Mouse (Mus musculus): ENCODE data around the gene Zfand2a. TPM values are rescaled to one million over a fixed set of nuclear protein-coding genes. Genes with fewer than 3 reads are reported as not detected.

Gene Zfand2a
- polyA plus RNA-seq, 1 experiment = 22.6 TPM

- no peaks in the 10 kb centered on the region for H3K36me3 ChIP-seq (ENCODE audit: control insufficient read depth, insufficient read depth, low read length)
- 67% methylated on average over 12 of the region's 12 CpGs for WGBS
These were observed 41.9 kb downstream of the Zfand2a start for GRCm38 (mm10) chr5:139442428-139442827.

GRCm38 (mm10) chr5:139441726-139442018 is 42.7 kb downstream of the Zfand2a start:
- Histone ChIP-seq H3K27me3 (ENCODE audit: control insufficient read depth, insufficient read depth, low read length) (no peaks in the 10 kb centered on the region), H3K4me1 (ENCODE audit: control insufficient read depth, insufficient read depth, insufficient read length, low read length) (no peaks in the 10 kb centered on the region), H3K4me3 (ENCODE audit: low read depth, low read length) (no peak overlapping the region), H3K27ac (ENCODE audit: insufficient read depth, low read depth, low read length) (no peak overlapping the region), H3K36me3 (ENCODE audit: control insufficient read depth, insufficient read depth, low read length) (no peaks in the 10 kb centered on the region)
- WGBS = 85% methylated on average over 2 of the region's 2 CpGs
- no peak for TF ChIP-seq POLR2A (IDR thresholded peaks at IDR 0.05; ENCODE audit: low read depth, low read length)
- no peak for TF ChIP-seq CTCF (IDR thresholded peaks at IDR 0.05; ENCODE audit: extremely low read depth, insufficient read length, insufficient replicate concordance, low read depth, low read length)

More at GRCm38 (mm10) chr5:139442428-139442827, 41.9 kb downstream of the Zfand2a start:
- no peak overlapping the region for H3K4me3 ChIP-seq (ENCODE audit: low read depth, low read length)
- H3K4me1 ChIP-seq (ENCODE audit: control insufficient read depth, insufficient read depth, insufficient read length, low read length) = no peaks in the 10 kb centered on the region
- H3K27me3 ChIP-seq (ENCODE audit: control insufficient read depth, insufficient read depth, low read length) = no peaks in the 10 kb centered on the region
- no peak overlapping the region for H3K27ac ChIP-seq (ENCODE audit: insufficient read depth, low read depth, low read length)
- TF ChIP-seq CTCF (IDR thresholded peaks at IDR 0.05; ENCODE audit: extremely low read depth, insufficient read length, insufficient replicate concordance, low read depth, low read length) (no peak), POLR2A (IDR thresholded peaks at IDR 0.05; ENCODE audit: low read depth, low read length) (no peak)

DNA sequence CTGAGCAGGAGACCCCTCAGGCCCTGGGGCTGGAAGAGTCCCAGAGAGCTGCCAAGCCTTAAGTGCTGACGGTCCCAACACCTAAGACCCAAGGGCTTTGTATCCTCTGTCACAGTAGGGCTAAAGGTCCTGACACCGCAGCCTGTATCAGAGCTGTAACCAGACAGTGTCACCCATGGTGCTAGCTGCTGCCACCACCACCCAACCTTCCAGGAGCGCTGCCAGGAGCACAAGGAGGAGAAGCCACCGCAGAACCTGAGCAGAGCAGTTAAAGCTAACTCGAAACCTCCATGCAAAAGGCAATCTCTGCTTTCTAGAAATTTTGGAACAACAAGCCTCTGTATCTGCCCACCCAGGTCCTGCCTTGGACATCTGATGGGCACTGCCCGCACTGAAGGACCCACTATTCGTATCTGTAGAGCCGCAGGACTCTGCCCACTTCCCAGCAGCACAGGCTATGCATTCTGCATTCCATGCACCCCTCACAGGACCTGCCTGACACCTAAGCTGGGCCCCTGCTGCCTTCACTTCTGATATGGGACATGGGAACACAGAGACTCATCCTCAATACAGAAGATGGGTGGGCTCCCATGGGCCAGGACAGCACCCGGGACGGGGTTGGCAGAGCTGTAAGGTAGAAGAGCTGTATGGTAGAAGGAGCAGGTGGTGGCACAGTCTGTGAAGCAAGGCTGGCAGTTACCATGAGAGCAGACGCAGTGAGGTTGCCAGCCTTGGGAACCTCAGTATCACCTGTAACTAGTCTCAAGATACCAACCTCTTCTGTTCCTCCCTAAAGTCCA is 43.2 kb downstream of the Zfand2a start:
- WGBS = 92% methylated on average over 11 of the region's 11 CpGs
- Histone ChIP-seq H3K4me1 (ENCODE audit: control insufficient read depth, insufficient read depth, insufficient read length, low read length) (no peaks in the 10 kb centered on the region), H3K27me3 (ENCODE audit: control insufficient read depth, insufficient read depth, low read length) (no peaks in the 10 kb centered on the region), H3K27ac (ENCODE audit: insufficient read depth, low read depth, low read length) (no peak overlapping the region), H3K36me3 (ENCODE audit: control insufficient read depth, insufficient read depth, low read length) (no peaks in the 10 kb centered on the region), H3K4me3 (ENCODE audit: low read depth, low read length) (no peak overlapping the region)
- TF ChIP-seq POLR2A (IDR thresholded peaks at IDR 0.05; ENCODE audit: low read depth, low read length) = no peak
- no peak for TF ChIP-seq CTCF (IDR thresholded peaks at IDR 0.05; ENCODE audit: extremely low read depth, insufficient read length, insufficient replicate concordance, low read depth, low read length)

DNA sequence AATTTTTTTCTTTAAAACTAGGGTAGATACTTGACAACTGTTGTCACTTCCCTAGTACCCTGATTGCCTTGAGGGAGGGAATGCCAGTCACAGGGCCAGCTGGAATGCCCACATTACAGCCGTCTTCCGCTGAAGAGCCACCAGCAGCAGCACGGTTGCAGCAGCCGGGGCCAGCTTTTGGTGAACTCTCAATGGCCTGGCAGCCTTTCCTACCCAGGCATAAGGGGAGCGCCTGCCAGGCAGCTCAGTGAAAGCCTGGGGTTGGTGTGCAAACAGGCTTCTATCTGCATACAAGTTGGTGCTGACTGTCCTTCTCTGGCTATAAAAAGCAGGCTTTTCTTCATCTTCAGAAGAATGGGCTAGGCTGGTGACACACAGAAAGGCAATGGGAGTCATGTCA is 43.9 kb downstream of the Zfand2a start:
- 79% methylated on average over 5 of the region's 5 CpGs for WGBS

DNA sequence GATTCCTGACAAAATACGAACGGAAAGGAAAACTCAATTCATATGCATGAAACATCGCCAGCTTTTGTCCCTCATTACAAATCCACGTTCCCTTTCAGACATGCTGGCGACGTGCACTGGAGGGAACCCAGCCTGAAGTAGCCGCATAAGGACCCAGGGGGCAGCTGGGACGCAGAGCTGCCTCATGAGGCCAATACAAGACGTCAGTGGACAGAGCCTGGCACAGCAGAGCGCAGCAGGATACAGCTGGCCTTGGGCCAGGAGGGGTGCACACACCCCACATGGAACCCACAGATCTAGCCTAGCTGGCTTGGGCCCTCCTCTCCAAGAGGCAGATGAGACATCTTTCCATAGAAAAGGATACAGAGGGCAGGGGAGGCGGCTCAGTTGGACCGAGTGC is 45.9 kb downstream of the Zfand2a start:
- WGBS = 85% methylated on average over 12 of the region's 12 CpGs
- H3K27ac ChIP-seq (ENCODE audit: insufficient read depth, low read depth, low read length) = no peak overlapping the region
- no peaks in the 10 kb centered on the region for H3K4me1 ChIP-seq (ENCODE audit: control insufficient read depth, insufficient read depth, insufficient read length, low read length)
- H3K4me3 ChIP-seq (ENCODE audit: low read depth, low read length) = no peak overlapping the region
- no peaks in the 10 kb centered on the region for H3K36me3 ChIP-seq (ENCODE audit: control insufficient read depth, insufficient read depth, low read length)
- TF ChIP-seq CTCF (IDR thresholded peaks at IDR 0.05; ENCODE audit: extremely low read depth, insufficient read length, insufficient replicate concordance, low read depth, low read length) (no peak), POLR2A (IDR thresholded peaks at IDR 0.05; ENCODE audit: low read depth, low read length) (no peak)
- H3K27me3 ChIP-seq (ENCODE audit: control insufficient read depth, insufficient read depth, low read length) = no peaks in the 10 kb centered on the region

More for the DNA sequence above, 43.9 kb downstream of the Zfand2a start:
- Histone ChIP-seq H3K4me3 (ENCODE audit: low read depth, low read length) (no peak overlapping the region), H3K27me3 (ENCODE audit: control insufficient read depth, insufficient read depth, low read length) (no peaks in the 10 kb centered on the region), H3K4me1 (ENCODE audit: control insufficient read depth, insufficient read depth, insufficient read length, low read length) (no peaks in the 10 kb centered on the region), H3K27ac (ENCODE audit: insufficient read depth, low read depth, low read length) (no peak overlapping the region), H3K36me3 (ENCODE audit: control insufficient read depth, insufficient read depth, low read length) (no peaks in the 10 kb centered on the region)
- TF ChIP-seq POLR2A (IDR thresholded peaks at IDR 0.05; ENCODE audit: low read depth, low read length) = no peak
- no peak for TF ChIP-seq CTCF (IDR thresholded peaks at IDR 0.05; ENCODE audit: extremely low read depth, insufficient read length, insufficient replicate concordance, low read depth, low read length)

- TF ChIP-seq CTCF (IDR thresholded peaks at IDR 0.05; ENCODE audit: extremely low read depth, insufficient read length, insufficient replicate concordance, low read depth, low read length) = no peak
- WGBS = 89% methylated on average over 4 of the region's 4 CpGs
- H3K27ac ChIP-seq (ENCODE audit: insufficient read depth, low read depth, low read length) = no peak overlapping the region
These were observed 46.6 kb downstream of the Zfand2a start for GRCm38 (mm10) chr5:139437769-139438168.

DNA sequence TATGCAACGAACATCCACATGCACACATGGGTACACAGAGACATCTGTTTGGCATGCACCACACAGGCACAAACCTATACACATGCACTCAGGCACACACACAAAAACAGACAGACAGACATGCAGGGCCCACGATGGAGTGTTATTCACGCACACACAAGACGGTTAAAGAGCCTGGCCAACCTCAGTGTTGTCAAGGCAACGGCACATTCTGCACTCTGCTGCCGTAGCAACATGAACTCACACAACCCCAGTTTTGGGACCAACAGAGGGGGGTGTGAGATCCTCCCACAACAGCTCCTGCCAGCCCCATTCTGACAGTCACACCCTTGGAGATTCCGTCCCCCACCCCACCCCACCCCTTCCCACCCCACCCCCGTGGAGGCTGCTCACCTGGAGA is 49.4 kb downstream of the Zfand2a start:
- TF ChIP-seq CTCF (IDR thresholded peaks at IDR 0.05; ENCODE audit: extremely low read depth, insufficient read length, insufficient replicate concordance, low read depth, low read length) (no peak), POLR2A (IDR thresholded peaks at IDR 0.05; ENCODE audit: low read depth, low read length) (no peak)

More at GRCm38 (mm10) chr5:139437769-139438168, 46.6 kb downstream of the Zfand2a start:
- Histone ChIP-seq H3K4me1 (ENCODE audit: control insufficient read depth, insufficient read depth, insufficient read length, low read length) (no peaks in the 10 kb centered on the region), H3K27me3 (ENCODE audit: control insufficient read depth, insufficient read depth, low read length) (no peaks in the 10 kb centered on the region), H3K4me3 (ENCODE audit: low read depth, low read length) (no peak overlapping the region), H3K36me3 (ENCODE audit: control insufficient read depth, insufficient read depth, low read length) (no peaks in the 10 kb centered on the region)

More for the DNA sequence above, 49.4 kb downstream of the Zfand2a start:
- Histone ChIP-seq H3K36me3 (ENCODE audit: control insufficient read depth, insufficient read depth, low read length) (no peaks in the 10 kb centered on the region), H3K27ac (ENCODE audit: insufficient read depth, low read depth, low read length) (no peak overlapping the region), H3K4me1 (ENCODE audit: control insufficient read depth, insufficient read depth, insufficient read length, low read length) (peaks cover 10% of the 10 kb centered on the region; the same call in 1 of the 2 replicates), H3K27me3 (ENCODE audit: control insufficient read depth, insufficient read depth, low read length) (no peaks in the 10 kb centered on the region), H3K4me3 (ENCODE audit: low read depth, low read length) (no peak overlapping the region)
- 62% methylated on average over 8 of the region's 8 CpGs for WGBS

All from small intestine, adult 2 months (tissue).